Mouse (Mus musculus) CH12.LX (cell line): ENCODE measurements at regions not wholly inside any gene's neighbourhood (a gene's known extent, or its start where the extent isn't known, plus 50 kb on each side); places are given as distances from the start of the nearest gene placed in this dataset.

Experiments used
- CTCF ChIP-seq, 2 experiments: IDR thresholded peaks in 1 of 2; conservative IDR thresholded peaks in 1 of 2; 2 replicates each; pipeline ENCODE4 v1.5.1; 2011 to 2012; ENCODE audit warnings: low read depth in 2 of 2, low read length in 2 of 2, improper control_type of control experiment in 1 of 2, inconsistent platforms in 1 of 2, mild to moderate bottlenecking in 1 of 2, moderate library complexity in 1 of 2
- MAX ChIP-seq: IDR thresholded peaks from 2 replicates; pipeline ENCODE4 v1.6.1; 2011; ENCODE audit warnings: low read length, improper control_type of control experiment
- POLR2A ChIP-seq: IDR thresholded peaks from 2 replicates; pipeline ENCODE4 v1.6.1; 2011; ENCODE audit warnings: low read depth, mild to moderate bottlenecking, improper control_type of control experiment, low read length

GRCm38 (mm10) chr19:36263923-36264322 lies 84.2 kb upstream of the Pcgf5 start:
- TF ChIP-seq POLR2A (no peak), CTCF (conservative IDR thresholded peaks at IDR 0.05 in 1 of 2, IDR thresholded peaks at IDR 0.05 in 1 of 2; ENCODE audit: low read depth in 2 of 2, low read length in 2 of 2) (no peak), MAX (no peak)
